Mouse (Mus musculus): ENCODE measurements around the gene Ddb1.

- TF ChIP-seq EP300 (IDR thresholded peaks at IDR 0.05; ENCODE audit: insufficient read depth, low read depth, low read length) (no peak), CTCF (IDR thresholded peaks at IDR 0.05; ENCODE audit: low read depth, low read length) (peak; percentile 95)
Measured at GRCm38 (mm10) chr19:10677915-10678771, 73.0 kb downstream of the Ddb1 start, which contains the start of gene Pga5.
